Mouse (Mus musculus): ENCODE results near the gene Gm4924. TPM values are rescaled to one million over a fixed set of nuclear protein-coding genes. Genes with fewer than 3 reads are reported as not detected.

The Gm4924 gene
- polyA plus RNA-seq, 1 experiment from 2014 or later = 14.5 TPM

Other genes with a start within 250 kb of the Gm4924 start
- 9.3 and 10.8 TPM in 2 replicates for gene AU041133, start 226.2 kb upstream of the Gm4924 start, polyA plus RNA-seq (2015; fragmentation: Nextera tagmentation; extraction: Ambion mirVana)
- 24.2 and 26.6 TPM in 2 replicates for gene Zfp938, start 113.0 kb upstream of the Gm4924 start, polyA plus RNA-seq (2015; fragmentation: Nextera tagmentation; extraction: Ambion mirVana)
- gene 4932415D10Rik, start 37.7 kb upstream of the Gm4924 start, polyA plus RNA-seq (2015; fragmentation: Nextera tagmentation; extraction: Ambion mirVana) = not detected in 2 replicates
- not detected in 2 replicates for gene Gm1553, start 138.4 kb downstream of the Gm4924 start, polyA plus RNA-seq (2015; fragmentation: Nextera tagmentation; extraction: Ambion mirVana)